ENCODE assay signal across 8 mouse cellular contexts in genomic region chr2:65668437-65669135, GRCm38 (mm10). TPM values are rescaled to one million over a fixed set of nuclear protein-coding genes. Genes with fewer than 3 reads are reported as not detected.
DNase-seq lines count a peak whose midpoint lies in the region; ATAC-seq lines count a peak whose summit lies in the region.

No protein-coding gene starts in this region.

- H3K27me3 ChIP-seq in hindbrain, embryonic 14.5 days (ENCODE audit: control insufficient read depth, insufficient read depth, low read length) = no peaks in the 10 kb centered on the region

- ATAC-seq in hindbrain, embryonic 14.5 days (ENCODE audit: low FRiP score) = peak; percentile 97

- DNase-seq in R1 (ENCODE audit: low read depth, low spot score) = peak; percentile 94
- DNase-seq in cerebellum, adult 9-11 months = peak; percentile 90
- peak; percentile 77 to 78 for DNase-seq in frontal cortex, postnatal 14 days (ENCODE audit: low spot score in 2 of 2)
- peak; percentile 94 for DNase-seq in hindbrain, embryonic 14.5 days (ENCODE audit: low spot score)
- DNase-seq in layer of hippocampus, postnatal 14 days (ENCODE audit: low spot score in 2 of 2) = peak; percentile 75 to 94
- DNase-seq in lung, postnatal 10 days = peak; percentile 79
- DNase-seq in retina, embryonic 14.5 days (ENCODE audit: low spot score) = peak; percentile 95
- DNase-seq in spleen, postnatal 4 days (ENCODE audit: low spot score in 2 of 2) = no peak

- H3K9ac ChIP-seq in hindbrain, embryonic 14.5 days = peak overlapping the region; percentile 76

- no peaks in the 10 kb centered on the region for H3K36me3 ChIP-seq in hindbrain, embryonic 14.5 days (replicated peaks; ENCODE audit: control insufficient read depth, insufficient read depth)

- H3K4me3 ChIP-seq in hindbrain, embryonic 14.5 days (replicated peaks; ENCODE audit: low read length) = peak overlapping the region; percentile 47

- 11% methylated on average over 12 of the region's 12 CpGs for WGBS in hindbrain, embryonic 14.5 days

- H3K27ac ChIP-seq in hindbrain, embryonic 14.5 days = peak overlapping the region; percentile 86

- H3K4me2 ChIP-seq in hindbrain, embryonic 14.5 days (replicated peaks) = peak overlapping the region; percentile 64

- H3K4me1 ChIP-seq in hindbrain, embryonic 14.5 days (replicated peaks; ENCODE audit: control insufficient read depth, insufficient read depth, low read length) = peaks cover 11% of the 10 kb centered on the region

- no peaks in the 10 kb centered on the region for H3K9me3 ChIP-seq in hindbrain, embryonic 14.5 days (ENCODE audit: control insufficient read depth, low read length)

RNA-seq across cellular contexts. Expression of gene Scn2a, which starts 48.0 kb away (rescaled TPM):
- 60.6 and 64.0 TPM in 2 replicates for polyA plus RNA-seq in hindbrain, embryonic 14.5 days (2014; fragmentation: Nextera tagmentation; extraction: Ambion mirVana)
- 100 to 1,000 TPM; 271 to 284 TPM for total RNA-seq in layer of hippocampus, postnatal 14 days (2021)

Comparison
In these comparisons a context has a peak if more than half of its experiments do, and no peak if none do; other contexts are left out.
1. DNase-seq: peak in R1 (single experiment), cerebellum, adult 9-11 months (single experiment), frontal cortex, postnatal 14 days (2 of 2), hindbrain, embryonic 14.5 days (single experiment), layer of hippocampus, postnatal 14 days (2 of 2), lung, postnatal 10 days (single experiment) and retina, embryonic 14.5 days (single experiment); none in spleen, postnatal 4 days (0 of 2).